Mouse (Mus musculus): Measurements from ENCODE around the gene Ldb3. TPM values are rescaled to one million over a fixed set of nuclear protein-coding genes. Genes with fewer than 3 reads are reported as not detected.

The Ldb3 gene
- polyA plus RNA-seq, 1 experiment from 2014 or later, result 12.7 TPM

GRCm38 (mm10) chr14:34567697-34568096 lies 20.8 kb downstream of the Ldb3 start:
- H3K27me3 ChIP-seq (ENCODE audit: control insufficient read depth, insufficient read depth, low read depth, low read length), result peaks cover 2% of the 10 kb centered on the region
- no peak overlapping the region for H3K4me3 ChIP-seq (ENCODE audit: low read length)
- H3K27ac ChIP-seq (ENCODE audit: low read length), result no peak overlapping the region
- no peak overlapping the region for H3K4me2 ChIP-seq (ENCODE audit: low read depth, low read length)
- H3K4me1 ChIP-seq (replicated peaks; ENCODE audit: control insufficient read depth, insufficient read depth, low read length), result peaks cover 9% of the 10 kb centered on the region
- no peaks in the 10 kb centered on the region for H3K9me3 ChIP-seq (ENCODE audit: control insufficient read depth, low read length)
- H3K36me3 ChIP-seq (ENCODE audit: control insufficient read depth, insufficient read depth, low read length), result no peaks in the 10 kb centered on the region
- no peak overlapping the region for H3K9ac ChIP-seq (ENCODE audit: low read length)
- WGBS, result 58% methylated on average over 5 of the region's 5 CpGs
- no peak for ATAC-seq (ENCODE audit: low read depth)

GRCm38 (mm10) chr14:34566530-34566929 lies 22.0 kb downstream of the Ldb3 start:
- Histone ChIP-seq H3K27me3 (ENCODE audit: control insufficient read depth, insufficient read depth, low read depth, low read length) (peaks cover 2% of the 10 kb centered on the region), H3K4me3 (ENCODE audit: low read length) (no peak overlapping the region), H3K4me2 (ENCODE audit: low read depth, low read length) (no peak overlapping the region), H3K36me3 (ENCODE audit: control insufficient read depth, insufficient read depth, low read length) (no peaks in the 10 kb centered on the region), H3K9me3 (ENCODE audit: control insufficient read depth, low read length) (no peaks in the 10 kb centered on the region), H3K4me1 (replicated peaks; ENCODE audit: control insufficient read depth, insufficient read depth, low read length) (peaks cover 9% of the 10 kb centered on the region), H3K27ac (ENCODE audit: low read length) (no peak overlapping the region), H3K9ac (ENCODE audit: low read length) (no peak overlapping the region)
- 86% methylated on average over 7 of the region's 7 CpGs for WGBS
- ATAC-seq (ENCODE audit: low read depth), result no peak

GRCm38 (mm10) chr14:34565711-34566110 lies 22.8 kb downstream of the Ldb3 start:
- peak overlapping the region; percentile 45 for H3K27ac ChIP-seq (ENCODE audit: low read length)
- peaks cover 2% of the 10 kb centered on the region for H3K27me3 ChIP-seq (ENCODE audit: control insufficient read depth, insufficient read depth, low read depth, low read length)
- WGBS, result 45% methylated on average over 17 of the region's 17 CpGs
- no peak overlapping the region for H3K9ac ChIP-seq (ENCODE audit: low read length)
- peak overlapping the region; percentile 18; the same call in 1 of the 2 replicates for H3K4me2 ChIP-seq (ENCODE audit: low read depth, low read length)
- ATAC-seq (ENCODE audit: low read depth), result peak; percentile 85
- no peaks in the 10 kb centered on the region for H3K36me3 ChIP-seq (ENCODE audit: control insufficient read depth, insufficient read depth, low read length)
- H3K9me3 ChIP-seq (ENCODE audit: control insufficient read depth, low read length), result no peaks in the 10 kb centered on the region
- peaks cover 9% of the 10 kb centered on the region for H3K4me1 ChIP-seq (replicated peaks; ENCODE audit: control insufficient read depth, insufficient read depth, low read length)
- no peak overlapping the region for H3K4me3 ChIP-seq (ENCODE audit: low read length)

GRCm38 (mm10) chr14:34564646-34565045 lies 23.8 kb downstream of the Ldb3 start:
- 55% methylated on average over 4 of the region's 5 CpGs for WGBS

GRCm38 (mm10) chr14:34562393-34562792 lies 26.1 kb downstream of the Ldb3 start:
- Histone ChIP-seq H3K4me1 (replicated peaks; ENCODE audit: control insufficient read depth, insufficient read depth, low read length) (peaks cover 5% of the 10 kb centered on the region), H3K27ac (ENCODE audit: low read length) (no peak overlapping the region)

More at GRCm38 (mm10) chr14:34564646-34565045, 23.8 kb downstream of the Ldb3 start:
- Histone ChIP-seq H3K9ac (ENCODE audit: low read length) (no peak overlapping the region), H3K36me3 (ENCODE audit: control insufficient read depth, insufficient read depth, low read length) (no peaks in the 10 kb centered on the region), H3K4me2 (ENCODE audit: low read depth, low read length) (no peak overlapping the region), H3K4me1 (replicated peaks; ENCODE audit: control insufficient read depth, insufficient read depth, low read length) (peaks cover 9% of the 10 kb centered on the region), H3K27me3 (ENCODE audit: control insufficient read depth, insufficient read depth, low read depth, low read length) (peaks cover 2% of the 10 kb centered on the region), H3K9me3 (ENCODE audit: control insufficient read depth, low read length) (no peaks in the 10 kb centered on the region), H3K27ac (ENCODE audit: low read length) (peak overlapping the region; percentile 23; the same call in 1 of the 2 replicates), H3K4me3 (ENCODE audit: low read length) (no peak overlapping the region)
- ATAC-seq (ENCODE audit: low read depth), result no peak

GRCm38 (mm10) chr14:34561647-34562046 lies 26.8 kb downstream of the Ldb3 start:
- H3K27ac ChIP-seq (ENCODE audit: low read length), result no peak overlapping the region
- no peak overlapping the region for H3K4me3 ChIP-seq (ENCODE audit: low read length)
- no peak overlapping the region for H3K4me2 ChIP-seq (ENCODE audit: low read depth, low read length)
- no peaks in the 10 kb centered on the region for H3K27me3 ChIP-seq (ENCODE audit: control insufficient read depth, insufficient read depth, low read depth, low read length)
- 79% methylated on average over 8 of the region's 8 CpGs for WGBS
- H3K9me3 ChIP-seq (ENCODE audit: control insufficient read depth, low read length), result no peaks in the 10 kb centered on the region
- H3K9ac ChIP-seq (ENCODE audit: low read length), result no peak overlapping the region
- no peak for ATAC-seq (ENCODE audit: low read depth)
- peaks cover 5% of the 10 kb centered on the region for H3K4me1 ChIP-seq (replicated peaks; ENCODE audit: control insufficient read depth, insufficient read depth, low read length)
- H3K36me3 ChIP-seq (ENCODE audit: control insufficient read depth, insufficient read depth, low read length), result no peaks in the 10 kb centered on the region

More at GRCm38 (mm10) chr14:34562393-34562792, 26.1 kb downstream of the Ldb3 start:
- Histone ChIP-seq H3K9me3 (ENCODE audit: control insufficient read depth, low read length) (no peaks in the 10 kb centered on the region), H3K4me2 (ENCODE audit: low read depth, low read length) (no peak overlapping the region), H3K27me3 (ENCODE audit: control insufficient read depth, insufficient read depth, low read depth, low read length) (no peaks in the 10 kb centered on the region), H3K36me3 (ENCODE audit: control insufficient read depth, insufficient read depth, low read length) (no peaks in the 10 kb centered on the region), H3K4me3 (ENCODE audit: low read length) (no peak overlapping the region), H3K9ac (ENCODE audit: low read length) (no peak overlapping the region)
- 14% methylated on average over 2 of the region's 2 CpGs for WGBS
- ATAC-seq (ENCODE audit: low read depth), result no peak

GRCm38 (mm10) chr14:34558947-34559346 lies 29.5 kb downstream of the Ldb3 start:
- 84% methylated on average over 9 of the region's 9 CpGs for WGBS
- H3K4me3 ChIP-seq (ENCODE audit: low read length), result no peak overlapping the region
- no peak overlapping the region for H3K27ac ChIP-seq (ENCODE audit: low read length)
- H3K27me3 ChIP-seq (ENCODE audit: control insufficient read depth, insufficient read depth, low read depth, low read length), result no peaks in the 10 kb centered on the region
- no peak for ATAC-seq (ENCODE audit: low read depth)
- no peaks in the 10 kb centered on the region for H3K9me3 ChIP-seq (ENCODE audit: control insufficient read depth, low read length)
- no peak overlapping the region for H3K4me2 ChIP-seq (ENCODE audit: low read depth, low read length)
- H3K9ac ChIP-seq (ENCODE audit: low read length), result no peak overlapping the region
- H3K36me3 ChIP-seq (ENCODE audit: control insufficient read depth, insufficient read depth, low read length), result no peaks in the 10 kb centered on the region
- H3K4me1 ChIP-seq (replicated peaks; ENCODE audit: control insufficient read depth, insufficient read depth, low read length), result no peaks in the 10 kb centered on the region

- WGBS, result 67% methylated on average over 13 of the region's 13 CpGs
- Histone ChIP-seq H3K4me2 (ENCODE audit: low read depth, low read length) (no peak overlapping the region), H3K4me1 (replicated peaks; ENCODE audit: control insufficient read depth, insufficient read depth, low read length) (no peaks in the 10 kb centered on the region), H3K36me3 (ENCODE audit: control insufficient read depth, insufficient read depth, low read length) (no peaks in the 10 kb centered on the region), H3K9ac (ENCODE audit: low read length) (no peak overlapping the region), H3K4me3 (ENCODE audit: low read length) (no peak overlapping the region), H3K27ac (ENCODE audit: low read length) (no peak overlapping the region), H3K27me3 (ENCODE audit: control insufficient read depth, insufficient read depth, low read depth, low read length) (no peaks in the 10 kb centered on the region; the same call in 1 of the 2 replicates), H3K9me3 (ENCODE audit: control insufficient read depth, low read length) (no peaks in the 10 kb centered on the region)
- no peak for ATAC-seq (ENCODE audit: low read depth)
Observed at GRCm38 (mm10) chr14:34555211-34555610, 33.3 kb downstream of the Ldb3 start.

- peaks cover 2% of the 10 kb centered on the region; the same call in 1 of the 2 replicates for H3K4me1 ChIP-seq (replicated peaks; ENCODE audit: control insufficient read depth, insufficient read depth, low read length)
- H3K27ac ChIP-seq (ENCODE audit: low read length), result no peak overlapping the region
- no peak for ATAC-seq (ENCODE audit: low read depth)
- H3K9ac ChIP-seq (ENCODE audit: low read length), result no peak overlapping the region
- no peak overlapping the region for H3K4me2 ChIP-seq (ENCODE audit: low read depth, low read length)
- 43% methylated on average over 3 of the region's 3 CpGs for WGBS
- no peak overlapping the region for H3K4me3 ChIP-seq (ENCODE audit: low read length)
- no peaks in the 10 kb centered on the region for H3K36me3 ChIP-seq (ENCODE audit: control insufficient read depth, insufficient read depth, low read length)
- no peaks in the 10 kb centered on the region for H3K9me3 ChIP-seq (ENCODE audit: control insufficient read depth, low read length)
- peaks cover 2% of the 10 kb centered on the region; the same call in 1 of the 2 replicates for H3K27me3 ChIP-seq (ENCODE audit: control insufficient read depth, insufficient read depth, low read depth, low read length)
Observed at GRCm38 (mm10) chr14:34554047-34554446, 34.4 kb downstream of the Ldb3 start.

- Histone ChIP-seq H3K9ac (ENCODE audit: low read length) (no peak overlapping the region), H3K9me3 (ENCODE audit: control insufficient read depth, low read length) (no peaks in the 10 kb centered on the region), H3K36me3 (ENCODE audit: control insufficient read depth, insufficient read depth, low read length) (no peaks in the 10 kb centered on the region), H3K4me2 (ENCODE audit: low read depth, low read length) (no peak overlapping the region), H3K27me3 (ENCODE audit: control insufficient read depth, insufficient read depth, low read depth, low read length) (peaks cover 2% of the 10 kb centered on the region; the same call in 1 of the 2 replicates), H3K4me1 (replicated peaks; ENCODE audit: control insufficient read depth, insufficient read depth, low read length) (peaks cover 2% of the 10 kb centered on the region; the same call in 1 of the 2 replicates), H3K27ac (ENCODE audit: low read length) (no peak overlapping the region), H3K4me3 (ENCODE audit: low read length) (no peak overlapping the region)
- 69% methylated on average over 6 of the region's 6 CpGs for WGBS
- ATAC-seq (ENCODE audit: low read depth), result no peak
Observed at GRCm38 (mm10) chr14:34553470-34553869, 35.0 kb downstream of the Ldb3 start.
